Mouse (Mus musculus) C2C12 (cell line): Measurements from ENCODE around the gene Ncoa6. TPM values are rescaled to one million over a fixed set of nuclear protein-coding genes. Genes with fewer than 3 reads are reported as not detected.

Experiments
- H3K27me3 ChIP-seq: one replicate; pipeline ENCODE4 v1.6.1; 2011; ENCODE audit not compliant: control insufficient read depth, insufficient read depth, insufficient read length
- H3K36me3 ChIP-seq: one replicate; pipeline ENCODE4 v1.6.1; 2011; ENCODE audit not compliant: control insufficient read depth, insufficient read depth
- H3K4me3 ChIP-seq: one replicate; pipeline ENCODE4 v1.5.1; 2011; ENCODE audit warnings: mild to moderate bottlenecking, control low read depth; ENCODE audit not compliant: poor library complexity, insufficient read depth, severe bottlenecking
- H3K79me2 ChIP-seq: one replicate; pipeline ENCODE4 v1.6.1; 2011; ENCODE audit not compliant: control insufficient read depth, insufficient read depth
- H3K79me3 ChIP-seq: one replicate; pipeline ENCODE4 v1.6.1; 2011; ENCODE audit warnings: low read depth, control low read depth
- H3ac ChIP-seq: one replicate; pipeline ENCODE3; 2011; ENCODE audit warnings: low read depth; ENCODE audit not compliant: control insufficient read depth, insufficient read length
- CEBPB ChIP-seq: IDR thresholded peaks from one replicate; pipeline ENCODE4 v1.6.1; 2011; ENCODE audit warnings: low read depth, mild to moderate bottlenecking, control low read depth, moderate library complexity
- CTCF ChIP-seq: IDR thresholded peaks from one replicate; pipeline ENCODE4 v1.5.1; 2011; ENCODE audit not compliant: control insufficient read depth, insufficient read depth, insufficient read length
- FOSL1 ChIP-seq: IDR thresholded peaks from one replicate; pipeline ENCODE4 v1.8.0; 2011; ENCODE audit warnings: mild to moderate bottlenecking, low read length; ENCODE audit not compliant: poor library complexity, insufficient read depth, severe bottlenecking
- MAX ChIP-seq: IDR thresholded peaks from one replicate; pipeline ENCODE4 v1.6.1; 2011; ENCODE audit warnings: mild to moderate bottlenecking, control low read depth
- MYOD1 ChIP-seq: IDR thresholded peaks from one replicate; pipeline ENCODE4 v1.6.1; 2011; ENCODE audit warnings: low read depth; ENCODE audit not compliant: control insufficient read depth, insufficient read length
- MYOG ChIP-seq: IDR thresholded peaks from one replicate; pipeline ENCODE4 v1.6.1; 2011; ENCODE audit not compliant: control insufficient read depth, insufficient read length; ENCODE audit errors: extremely low read depth
- USF1 ChIP-seq: IDR thresholded peaks from one replicate; pipeline ENCODE4 v1.6.1; 2011; ENCODE audit warnings: low read depth, mild to moderate bottlenecking, control low read depth, moderate library complexity
- polyA plus RNA-seq: library from polyadenylated mRNA; unstranded; fragments of >200 nt; fragmentation: generic; extraction: Trizol; gene quantifications from one replicate; pipeline ENCODE4 v1.2.1, GENCODE M21; 2012; ENCODE audit warnings: missing spikeins

Ncoa6 gene
- polyA plus RNA-seq, 1 experiment = 9.4 TPM

- no peak for TF ChIP-seq FOSL1
- TF ChIP-seq MYOG = no peak
- TF ChIP-seq CTCF = no peak
- TF ChIP-seq MYOD1 = no peak
- no peak for TF ChIP-seq CEBPB
- TF ChIP-seq USF1 = no peak
- no peak for TF ChIP-seq MAX
- no peaks in the 10 kb centered on the region for H3K79me3 ChIP-seq
- no peaks in the 10 kb centered on the region for H3K79me2 ChIP-seq
- H3K27me3 ChIP-seq = no peaks in the 10 kb centered on the region
- H3K36me3 ChIP-seq = peaks cover 21% of the 10 kb centered on the region
- no peak overlapping the region for H3ac ChIP-seq
- H3K4me3 ChIP-seq = no peak overlapping the region
Observed at GRCm38 (mm10) chr2:155385731-155386533, 87.8 kb downstream of the Ncoa6 start.

- H3K79me3 ChIP-seq = no peaks in the 10 kb centered on the region
- H3K4me3 ChIP-seq = no peak overlapping the region
- H3K79me2 ChIP-seq = no peaks in the 10 kb centered on the region
- no peaks in the 10 kb centered on the region for H3K27me3 ChIP-seq
- H3K36me3 ChIP-seq = peaks cover 12% of the 10 kb centered on the region
- TF ChIP-seq CTCF (peak; percentile 49), FOSL1 (no peak), MYOG (no peak)
- no peak overlapping the region for H3ac ChIP-seq
Observed at GRCm38 (mm10) chr2:155385090-155385489, 88.6 kb downstream of the Ncoa6 start.

GRCm38 (mm10) chr2:155382791-155383438, 90.8 kb downstream of the Ncoa6 start:
- Histone ChIP-seq H3ac (no peak overlapping the region), H3K79me3 (no peaks in the 10 kb centered on the region), H3K4me3 (no peak overlapping the region), H3K79me2 (no peaks in the 10 kb centered on the region), H3K27me3 (no peaks in the 10 kb centered on the region), H3K36me3 (no peaks in the 10 kb centered on the region)
- TF ChIP-seq MAX (no peak), CTCF (no peak), MYOD1 (no peak), MYOG (no peak), FOSL1 (no peak), CEBPB (no peak), USF1 (no peak)

- Histone ChIP-seq H3K36me3 (no peaks in the 10 kb centered on the region), H3K79me2 (no peaks in the 10 kb centered on the region), H3ac (peak overlapping the region; percentile 19), H3K79me3 (no peaks in the 10 kb centered on the region), H3K4me3 (peak overlapping the region; percentile 52), H3K27me3 (no peaks in the 10 kb centered on the region)
- TF ChIP-seq MYOG (no peak), USF1 (no peak), MYOD1 (no peak), MAX (no peak), CTCF (no peak), CEBPB (no peak), FOSL1 (no peak)
Observed at GRCm38 (mm10) chr2:155382332-155382700, 91.4 kb downstream of the Ncoa6 start.

GRCm38 (mm10) chr2:155381643-155382331, 91.9 kb downstream of the Ncoa6 start:
- Histone ChIP-seq H3K27me3 (no peaks in the 10 kb centered on the region), H3K4me3 (peak overlapping the region; percentile 52), H3K79me3 (no peaks in the 10 kb centered on the region), H3K36me3 (no peaks in the 10 kb centered on the region), H3K79me2 (no peaks in the 10 kb centered on the region), H3ac (peak overlapping the region; percentile 55)
- TF ChIP-seq USF1 = no peak
- TF ChIP-seq MYOG = no peak
- TF ChIP-seq FOSL1 = no peak

GRCm38 (mm10) chr2:155381060-155381437, 92.6 kb downstream of the Ncoa6 start:
- no peaks in the 10 kb centered on the region for H3K36me3 ChIP-seq
- no peaks in the 10 kb centered on the region for H3K27me3 ChIP-seq
- H3K79me3 ChIP-seq = no peaks in the 10 kb centered on the region
- H3K4me3 ChIP-seq = peak overlapping the region; percentile 52
- no peak for TF ChIP-seq FOSL1
- no peak for TF ChIP-seq USF1
- no peak for TF ChIP-seq CTCF
- no peak for TF ChIP-seq MYOD1
- no peak for TF ChIP-seq MYOG
- TF ChIP-seq CEBPB = no peak
- TF ChIP-seq MAX = no peak
- no peaks in the 10 kb centered on the region for H3K79me2 ChIP-seq
- H3ac ChIP-seq = no peak overlapping the region
